Mouse (Mus musculus): Measurements from ENCODE around the gene Clec10a. TPM values are rescaled to one million over a fixed set of nuclear protein-coding genes. Genes with fewer than 3 reads are reported as not detected.

The Clec10a gene
- polyA plus RNA-seq, 1 experiment from 2014 or later = not detected

DNA sequence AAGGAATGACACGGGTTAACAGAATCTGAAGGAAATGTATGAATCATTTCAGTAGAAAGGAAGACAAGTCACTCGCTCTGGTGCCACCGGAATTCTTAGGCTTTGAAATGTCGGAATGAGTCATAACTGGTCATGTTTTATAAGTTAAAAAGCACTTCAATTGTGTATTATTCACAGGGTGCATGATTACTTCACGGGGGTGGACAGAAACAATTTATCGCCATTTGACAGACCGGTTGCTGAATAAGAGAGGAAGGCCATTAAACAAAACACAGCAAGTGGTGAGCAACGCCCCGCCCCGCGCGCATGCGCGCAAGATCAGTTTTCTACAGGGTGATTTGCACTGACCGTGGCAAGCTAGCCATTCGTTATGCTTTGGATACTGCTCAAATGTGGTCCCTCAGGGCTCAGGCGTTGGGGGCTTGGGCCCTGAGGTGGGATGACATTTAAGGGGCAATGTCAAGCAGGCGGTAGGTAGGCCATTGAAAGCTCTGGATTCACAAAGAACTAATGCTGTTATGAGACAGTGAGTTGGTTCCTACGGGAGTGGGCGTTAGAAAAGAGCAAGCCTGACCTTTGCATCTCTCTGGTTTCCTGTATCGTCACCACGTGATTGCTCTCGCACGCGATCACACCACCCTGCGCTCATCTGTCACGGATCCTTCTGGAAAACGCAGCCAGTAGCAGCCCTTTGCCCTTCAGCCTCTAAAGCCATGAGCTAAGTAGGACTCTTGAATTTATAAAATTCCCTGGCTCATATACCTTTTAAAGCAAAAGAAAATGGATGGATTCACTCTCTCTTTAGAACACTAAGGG lies 33.5 kb downstream of the Clec10a start:
- Histone ChIP-seq H3K27me3 (replicated peaks) (no peaks in the 10 kb centered on the region), H3K9ac (no peak overlapping the region), H3K4me1 (no peaks in the 10 kb centered on the region), H3K9me3 (replicated peaks) (no peaks in the 10 kb centered on the region), H3K4me2 (no peak overlapping the region), H3K4me3 (no peak overlapping the region), H3K27ac (no peak overlapping the region), H3K36me3 (no peaks in the 10 kb centered on the region)
- ATAC-seq = no peak
- 80% methylated on average over 28 of the region's 28 CpGs for WGBS (ENCODE audit: insufficient replicate concordance)

DNA sequence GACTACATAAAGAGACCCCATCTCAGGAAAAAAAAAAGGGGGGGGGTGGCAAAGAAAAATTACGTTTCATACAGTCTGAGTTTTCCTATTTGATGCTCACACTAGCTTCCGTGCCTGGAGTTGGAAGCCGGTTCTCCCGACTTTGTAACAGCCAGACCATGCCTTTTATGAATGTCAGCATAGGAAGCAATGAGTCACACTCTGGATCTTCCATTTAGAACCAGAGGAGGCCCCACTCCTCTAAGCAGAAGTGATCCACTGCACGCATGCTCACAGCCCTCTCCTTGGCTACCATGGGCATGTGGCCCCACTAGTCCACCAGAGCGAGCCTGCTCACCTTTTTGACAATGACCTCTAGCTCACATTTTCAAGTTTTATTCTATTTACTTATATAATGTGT lies 35.2 kb downstream of the Clec10a start:
- Histone ChIP-seq H3K4me3 (no peak overlapping the region), H3K9ac (no peak overlapping the region), H3K36me3 (no peaks in the 10 kb centered on the region), H3K27ac (no peak overlapping the region), H3K27me3 (replicated peaks) (no peaks in the 10 kb centered on the region), H3K4me1 (no peaks in the 10 kb centered on the region), H3K4me2 (no peak overlapping the region), H3K9me3 (replicated peaks) (no peaks in the 10 kb centered on the region)
- ATAC-seq = no peak
- WGBS (ENCODE audit: insufficient replicate concordance) = 68% methylated on average over 6 of the region's 6 CpGs

DNA sequence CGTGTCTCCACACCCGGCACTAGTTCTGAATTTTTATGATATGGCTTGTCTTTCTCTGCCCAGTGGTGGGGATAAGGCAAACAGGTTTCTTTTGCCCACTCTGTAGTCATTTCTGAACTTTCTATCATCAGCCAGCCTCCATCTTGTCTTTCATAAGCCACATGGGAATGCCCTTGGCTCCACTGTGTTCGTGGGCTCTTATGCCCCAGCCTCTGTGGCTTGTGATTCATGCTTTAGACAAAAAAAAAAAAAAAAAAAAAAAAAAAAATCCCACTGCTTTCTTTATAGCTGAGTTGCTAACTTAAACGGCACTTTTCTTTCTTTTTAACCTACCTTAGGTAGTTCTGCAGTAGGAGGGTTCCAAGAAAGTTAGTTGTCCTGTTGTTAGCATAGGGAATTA lies 36.2 kb downstream of the Clec10a start:
- Histone ChIP-seq H3K36me3 (no peaks in the 10 kb centered on the region), H3K27ac (no peak overlapping the region), H3K4me3 (no peak overlapping the region), H3K9me3 (replicated peaks) (no peaks in the 10 kb centered on the region), H3K27me3 (replicated peaks) (no peaks in the 10 kb centered on the region), H3K4me2 (no peak overlapping the region), H3K4me1 (no peaks in the 10 kb centered on the region), H3K9ac (no peak overlapping the region)
- WGBS (ENCODE audit: insufficient replicate concordance) = 46% methylated on average over 4 of the region's 4 CpGs
- no peak for ATAC-seq

DNA sequence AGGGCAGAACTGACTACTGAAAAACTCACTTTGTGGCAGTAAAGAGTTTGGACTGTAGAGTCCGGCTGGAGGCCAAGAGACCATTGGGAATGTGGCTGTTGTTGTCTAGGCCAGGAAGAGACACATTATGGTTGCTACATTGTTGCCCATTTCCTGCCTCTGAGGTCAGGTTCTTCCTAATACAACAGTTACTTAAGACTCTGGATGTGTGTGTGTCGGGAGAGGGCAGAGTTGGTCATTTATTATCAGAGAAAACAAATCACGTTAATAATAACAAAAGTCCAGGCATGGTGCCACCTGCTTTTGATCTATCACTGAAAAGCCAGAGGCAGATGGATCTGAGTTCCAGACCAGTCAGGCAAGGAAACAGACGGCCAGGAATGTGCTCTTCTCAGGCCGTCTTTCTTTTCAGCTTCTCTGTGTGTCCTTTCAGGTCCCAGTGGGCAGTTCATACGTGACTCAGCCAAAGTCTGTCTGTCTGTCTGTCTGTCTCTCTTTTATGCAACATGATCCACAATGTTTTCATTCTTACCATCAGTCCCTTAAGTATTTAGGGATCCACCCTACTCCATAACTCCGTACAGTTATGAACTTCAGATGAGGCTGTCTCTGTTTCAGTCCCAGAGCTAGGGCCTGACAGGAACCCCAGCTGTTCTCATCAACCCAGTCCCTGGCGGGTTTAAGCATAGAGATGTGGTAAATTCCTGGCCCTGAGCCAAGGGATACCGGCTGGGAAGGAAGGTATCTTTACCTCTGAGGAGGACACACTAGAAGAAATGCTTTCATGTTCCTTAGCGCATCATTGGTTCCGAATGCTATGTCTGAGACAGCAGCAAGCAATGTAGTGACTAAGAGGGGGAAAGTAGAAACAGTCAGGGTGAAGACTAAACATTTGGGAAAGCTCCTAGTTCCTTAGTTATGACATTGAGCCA lies 37.6 kb downstream of the Clec10a start:
- Histone ChIP-seq H3K4me1 (no peaks in the 10 kb centered on the region), H3K27me3 (replicated peaks) (no peaks in the 10 kb centered on the region), H3K27ac (no peak overlapping the region), H3K36me3 (no peaks in the 10 kb centered on the region), H3K9me3 (replicated peaks) (no peaks in the 10 kb centered on the region), H3K4me3 (no peak overlapping the region), H3K9ac (no peak overlapping the region), H3K4me2 (no peak overlapping the region)
- no peak for ATAC-seq
- WGBS (ENCODE audit: insufficient replicate concordance) = 63% methylated on average over 11 of the region's 11 CpGs

DNA sequence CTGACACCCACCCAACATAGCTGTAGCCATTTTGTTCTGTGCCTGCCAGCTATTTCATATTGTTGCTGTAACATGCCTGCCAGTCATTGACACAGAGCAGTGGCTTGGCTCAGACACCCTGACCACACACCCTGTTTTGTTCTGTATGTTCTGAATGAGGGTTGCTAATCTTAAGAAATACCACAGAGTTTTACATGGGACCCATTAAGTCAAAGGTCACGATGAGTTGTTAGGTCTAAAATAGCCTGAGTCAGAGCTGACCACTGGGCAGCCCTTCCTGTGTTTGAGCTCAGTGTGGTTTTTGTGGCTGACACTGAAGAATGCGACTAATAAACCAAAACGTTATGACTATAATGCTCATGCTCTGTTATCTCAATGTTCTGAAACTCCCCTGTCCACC lies 42.3 kb downstream of the Clec10a start:
- Histone ChIP-seq H3K4me2 (no peak overlapping the region), H3K27ac (no peak overlapping the region), H3K27me3 (replicated peaks) (0 out of 2 replicates have a peak, but pooled peaks cover 3% of the 10 kb centered on the region), H3K36me3 (no peaks in the 10 kb centered on the region), H3K4me3 (no peak overlapping the region), H3K9me3 (replicated peaks) (no peaks in the 10 kb centered on the region), H3K4me1 (peaks cover 2% of the 10 kb centered on the region; the same call in 1 of the 2 replicates), H3K9ac (no peak overlapping the region)
- ATAC-seq = no peak
- WGBS (ENCODE audit: insufficient replicate concordance) = 24% methylated on average over 3 of the region's 3 CpGs

DNA sequence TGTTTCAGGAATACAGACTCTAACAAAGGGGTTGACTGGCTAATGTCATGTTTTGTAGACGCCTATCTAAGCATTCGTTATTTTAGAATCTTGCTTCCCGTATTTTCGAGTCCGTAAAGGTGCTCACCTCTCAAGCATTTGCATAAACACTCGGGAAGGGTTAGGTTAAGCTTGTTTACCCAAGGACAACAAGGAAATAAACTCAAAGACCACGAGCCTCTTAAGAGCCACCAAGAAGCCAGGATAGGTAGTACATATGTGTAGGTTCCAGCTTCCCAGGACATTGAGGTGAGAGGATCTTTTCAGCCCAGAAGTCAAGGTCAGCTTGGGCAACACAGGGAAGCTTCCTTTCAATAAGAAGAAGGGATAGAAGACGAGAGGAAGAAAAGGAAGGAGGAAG lies 43.1 kb downstream of the Clec10a start:
- H3K9ac ChIP-seq = no peak overlapping the region
- no peak overlapping the region for H3K4me3 ChIP-seq
- WGBS (ENCODE audit: insufficient replicate concordance) = 68% methylated on average over 8 of the region's 8 CpGs
- no peaks in the 10 kb centered on the region for H3K9me3 ChIP-seq (replicated peaks)
- H3K4me1 ChIP-seq = peaks cover 2% of the 10 kb centered on the region; the same call in 1 of the 2 replicates
- H3K27me3 ChIP-seq (replicated peaks) = 0 out of 2 replicates have a peak, but pooled peaks cover 3% of the 10 kb centered on the region
- H3K27ac ChIP-seq = no peak overlapping the region
- H3K4me2 ChIP-seq = no peak overlapping the region
- no peak for ATAC-seq
- H3K36me3 ChIP-seq = no peaks in the 10 kb centered on the region

DNA sequence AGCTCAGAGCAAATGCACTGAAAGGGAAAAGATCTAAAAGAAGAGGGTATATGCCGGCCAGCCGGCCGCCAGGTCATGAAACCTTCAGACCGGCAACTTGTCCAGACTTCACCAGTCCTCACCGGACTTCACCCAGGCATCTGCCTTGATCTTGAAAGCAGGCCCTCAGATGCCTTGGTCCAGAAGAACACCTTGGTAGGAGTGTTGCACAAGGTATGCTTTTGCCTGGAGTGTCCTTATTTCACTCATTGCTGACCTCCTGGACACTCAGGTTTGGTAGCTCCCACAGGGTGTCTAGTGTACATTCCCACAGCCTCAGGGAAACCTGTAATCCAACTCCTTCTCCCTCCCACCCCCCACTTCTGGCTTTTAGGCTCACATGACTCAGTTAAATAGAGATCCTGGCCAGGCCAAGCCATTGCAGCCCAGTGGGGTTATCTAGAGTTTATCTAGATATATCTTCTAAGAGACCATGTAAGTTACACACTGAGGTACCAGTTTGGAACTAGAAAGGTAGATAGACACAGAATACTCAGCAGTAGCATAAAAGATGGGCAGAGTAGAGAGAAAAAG lies 44.1 kb downstream of the Clec10a start:
- Histone ChIP-seq H3K4me3 (no peak overlapping the region), H3K4me1 (peaks cover 2% of the 10 kb centered on the region; the same call in 1 of the 2 replicates), H3K36me3 (no peaks in the 10 kb centered on the region), H3K27me3 (replicated peaks) (0 out of 2 replicates have a peak, but pooled peaks cover 7% of the 10 kb centered on the region), H3K4me2 (no peak overlapping the region), H3K27ac (no peak overlapping the region), H3K9me3 (replicated peaks) (no peaks in the 10 kb centered on the region), H3K9ac (0 out of 2 replicates have a peak overlapping the region, but pooled peaks have one; percentile 3)
- no peak for ATAC-seq
- 67% methylated on average over 5 of the region's 5 CpGs for WGBS (ENCODE audit: insufficient replicate concordance)

DNA sequence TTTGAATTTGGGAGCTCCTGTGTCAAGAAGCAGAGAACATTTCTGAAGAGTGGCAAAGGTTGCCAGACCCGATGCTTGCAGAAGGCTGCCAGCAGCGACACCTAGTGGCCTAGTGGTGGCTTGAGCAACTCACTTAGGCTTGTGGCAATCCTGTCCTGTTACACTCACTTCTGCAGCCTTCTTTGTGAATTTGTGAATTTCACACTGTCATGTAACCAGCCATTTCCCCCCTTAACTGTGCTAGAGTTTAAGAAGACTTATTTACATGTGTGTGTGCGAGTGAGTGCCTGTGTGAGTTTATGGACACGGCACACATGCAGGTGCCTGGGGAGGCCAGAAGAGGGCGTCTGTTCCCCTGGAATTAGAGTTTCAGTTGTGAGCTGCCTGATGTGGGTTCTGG lies 45.7 kb downstream of the Clec10a start:
- Histone ChIP-seq H3K27me3 (replicated peaks) (peaks cover 10% of the 10 kb centered on the region; the same call in 1 of the 2 replicates), H3K4me3 (no peak overlapping the region), H3K4me1 (peaks cover 2% of the 10 kb centered on the region; the same call in 1 of the 2 replicates), H3K9me3 (replicated peaks) (no peaks in the 10 kb centered on the region), H3K4me2 (no peak overlapping the region), H3K36me3 (no peaks in the 10 kb centered on the region), H3K27ac (no peak overlapping the region), H3K9ac (no peak overlapping the region)
- no peak for ATAC-seq
- 35% methylated on average over 5 of the region's 5 CpGs for WGBS (ENCODE audit: insufficient replicate concordance)

DNA sequence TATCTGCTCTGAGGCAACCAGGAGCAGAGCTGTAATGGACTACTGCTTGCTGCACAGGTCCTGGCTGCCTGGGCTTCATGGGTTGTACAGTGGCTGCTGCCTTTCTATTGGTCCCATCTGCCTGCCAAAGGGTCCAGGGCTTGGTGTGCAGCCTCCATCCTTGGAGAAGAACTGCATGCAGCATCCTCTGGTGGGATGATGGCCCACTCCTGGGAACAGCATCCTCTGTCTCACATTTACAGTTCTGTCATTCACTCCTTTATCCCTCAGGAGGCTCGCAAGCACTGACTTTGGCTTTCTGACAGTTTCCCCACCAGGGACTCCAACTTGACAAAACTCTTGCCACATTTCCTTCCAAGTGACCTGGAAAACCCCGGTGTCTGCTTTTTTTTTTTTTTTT lies 50.8 kb downstream of the Clec10a start:
- no peaks in the 10 kb centered on the region for H3K9me3 ChIP-seq (replicated peaks)
- no peak overlapping the region for H3K9ac ChIP-seq
- no peak for ATAC-seq
- 49% methylated on average over 2 of the region's 2 CpGs for WGBS (ENCODE audit: insufficient replicate concordance)
- H3K4me2 ChIP-seq = no peak overlapping the region
- H3K4me3 ChIP-seq = no peak overlapping the region
- no peak overlapping the region for H3K27ac ChIP-seq
- H3K4me1 ChIP-seq = 0 out of 2 replicates have a peak, but pooled peaks cover 5% of the 10 kb centered on the region
- peaks cover 26% of the 10 kb centered on the region; the same call in 1 of the 2 replicates for H3K27me3 ChIP-seq (replicated peaks)
- no peaks in the 10 kb centered on the region for H3K36me3 ChIP-seq

DNA sequence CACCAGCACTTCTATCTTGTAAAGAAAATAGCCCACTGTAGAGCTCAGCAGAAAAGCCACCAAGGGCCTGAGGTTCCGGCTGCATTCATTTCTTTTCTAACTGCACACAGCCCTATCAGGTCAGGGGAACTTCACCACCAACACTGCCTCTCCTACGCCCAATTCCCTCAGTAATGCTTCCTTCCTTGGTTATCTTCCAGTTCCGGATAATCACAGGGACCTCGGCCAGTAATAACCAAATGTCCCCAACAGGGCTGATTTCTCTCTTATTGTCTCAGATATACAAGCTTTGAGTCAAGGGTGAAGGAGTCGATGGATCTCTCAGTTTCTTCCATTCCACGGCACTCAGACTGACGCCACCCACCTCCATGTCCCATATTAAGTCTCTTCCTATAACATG lies 51.3 kb downstream of the Clec10a start:
- H3K36me3 ChIP-seq = no peaks in the 10 kb centered on the region
- no peak overlapping the region for H3K27ac ChIP-seq
- no peak overlapping the region for H3K4me3 ChIP-seq
- ATAC-seq = no peak
- no peak overlapping the region for H3K4me2 ChIP-seq
- H3K9ac ChIP-seq = no peak overlapping the region
- WGBS (ENCODE audit: insufficient replicate concordance) = 59% methylated on average over 7 of the region's 7 CpGs
- H3K27me3 ChIP-seq (replicated peaks) = peaks cover 31% of the 10 kb centered on the region
- no peaks in the 10 kb centered on the region for H3K9me3 ChIP-seq (replicated peaks)
- 0 out of 2 replicates have a peak, but pooled peaks cover 3% of the 10 kb centered on the region for H3K4me1 ChIP-seq

DNA sequence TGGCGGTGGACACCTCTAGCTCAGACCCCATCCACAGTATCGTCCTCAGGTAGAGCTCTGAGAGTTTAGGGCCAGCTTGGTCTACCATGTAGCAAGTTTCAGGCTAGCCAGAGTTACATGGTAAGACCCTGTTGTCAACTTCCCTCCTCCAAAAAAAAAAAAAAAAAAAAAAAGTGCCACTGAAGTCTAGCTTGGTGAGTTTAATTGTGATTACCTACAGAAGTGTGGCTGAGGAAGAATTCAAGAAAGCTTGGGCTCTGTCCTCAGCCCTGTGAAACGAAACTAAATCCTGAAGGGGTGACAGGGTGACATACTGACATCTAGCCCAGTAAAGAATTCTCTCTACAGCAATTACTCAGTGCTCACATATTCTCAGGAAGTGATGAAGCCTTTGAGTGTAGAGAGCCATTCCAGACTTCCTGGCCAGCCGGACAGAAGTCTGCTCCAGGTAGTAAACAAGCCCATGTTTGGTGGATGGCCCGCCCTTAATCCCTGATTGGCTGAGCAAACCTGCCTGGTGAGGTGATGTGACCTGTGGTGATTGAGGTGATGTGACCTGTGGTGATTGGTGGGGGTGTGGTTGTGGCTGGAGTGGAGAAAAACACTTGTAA lies 52.9 kb downstream of the Clec10a start:
- 64% methylated on average over 5 of the region's 5 CpGs for WGBS (ENCODE audit: insufficient replicate concordance)
- Histone ChIP-seq H3K36me3 (no peaks in the 10 kb centered on the region), H3K4me1 (peaks cover 9% of the 10 kb centered on the region), H3K9me3 (replicated peaks) (no peaks in the 10 kb centered on the region), H3K9ac (no peak overlapping the region), H3K27me3 (replicated peaks) (peaks cover 47% of the 10 kb centered on the region), H3K4me3 (no peak overlapping the region), H3K4me2 (no peak overlapping the region), H3K27ac (no peak overlapping the region)
- ATAC-seq = no peak
